Mouse (Mus musculus): ENCODE results near the gene Stx8.
A peak's percentile ranks its signal among the peaks of the same experiment; 100 is the strongest.

Stx8 gene

GRCm38 (mm10) chr11:67965905-67966878 lies at the start of gene Stx8:
Stx8 (plus strand) TSS chr11:67966193.
- DNase-seq: peak; percentile 93

DNA sequence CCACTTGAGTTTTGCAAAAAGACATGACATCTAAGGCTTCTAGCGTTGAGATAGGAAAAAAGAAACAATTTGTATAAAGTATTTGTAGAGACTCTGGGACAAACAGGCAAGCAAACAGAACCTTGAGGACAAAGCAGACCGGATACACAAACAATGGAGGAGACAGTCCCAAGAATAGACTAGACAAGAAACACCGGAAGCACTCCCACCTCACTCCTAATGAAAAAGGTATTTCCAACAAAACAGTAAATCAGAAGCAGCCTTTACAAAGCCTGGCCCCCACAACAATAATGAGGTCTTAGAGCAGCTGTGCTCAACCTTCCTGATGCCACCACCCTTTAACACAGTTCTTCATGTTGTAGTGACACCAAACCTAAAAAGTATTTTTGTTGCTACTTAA lies 48.9 kb upstream of the Stx8 start:
- no peak for DNase-seq

GRCm38 (mm10) chr11:67919593-67919992 lies 46.4 kb upstream of the Stx8 start:
- DNase-seq: no peak

DNA sequence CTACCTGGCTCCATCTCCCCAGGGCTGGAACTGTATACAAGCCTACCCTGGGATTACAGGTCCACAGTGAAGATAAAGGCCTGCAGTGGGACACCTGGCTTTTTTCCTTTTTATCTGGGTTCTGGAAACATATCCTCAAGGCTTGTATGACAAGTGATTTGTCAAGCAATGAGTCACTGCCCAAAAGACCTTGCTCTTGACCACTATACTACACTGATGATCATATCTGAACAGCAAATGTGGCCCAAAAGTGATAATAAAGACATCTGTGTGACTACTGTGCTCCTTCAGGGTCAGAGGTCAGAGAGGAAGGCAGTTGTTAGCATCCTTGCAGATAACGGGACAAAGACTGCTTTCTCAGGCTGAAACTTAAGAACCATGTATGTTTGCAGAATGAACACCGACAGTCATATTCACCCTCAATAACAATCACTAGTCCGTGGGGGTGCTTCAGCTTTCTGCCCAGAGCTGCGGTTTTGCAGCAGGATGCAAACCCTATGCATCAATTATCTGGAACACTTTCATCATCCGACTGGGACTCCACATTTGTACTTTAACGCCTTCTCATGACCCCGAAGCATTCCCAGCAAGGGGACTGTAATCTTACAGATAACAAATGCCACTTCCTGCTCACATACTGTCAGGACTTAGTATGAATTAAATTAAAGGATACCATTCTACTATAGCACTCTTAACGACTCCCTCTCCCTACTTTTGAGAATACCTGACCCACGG lies 45.6 kb upstream of the Stx8 start:
- DNase-seq: no peak

DNA sequence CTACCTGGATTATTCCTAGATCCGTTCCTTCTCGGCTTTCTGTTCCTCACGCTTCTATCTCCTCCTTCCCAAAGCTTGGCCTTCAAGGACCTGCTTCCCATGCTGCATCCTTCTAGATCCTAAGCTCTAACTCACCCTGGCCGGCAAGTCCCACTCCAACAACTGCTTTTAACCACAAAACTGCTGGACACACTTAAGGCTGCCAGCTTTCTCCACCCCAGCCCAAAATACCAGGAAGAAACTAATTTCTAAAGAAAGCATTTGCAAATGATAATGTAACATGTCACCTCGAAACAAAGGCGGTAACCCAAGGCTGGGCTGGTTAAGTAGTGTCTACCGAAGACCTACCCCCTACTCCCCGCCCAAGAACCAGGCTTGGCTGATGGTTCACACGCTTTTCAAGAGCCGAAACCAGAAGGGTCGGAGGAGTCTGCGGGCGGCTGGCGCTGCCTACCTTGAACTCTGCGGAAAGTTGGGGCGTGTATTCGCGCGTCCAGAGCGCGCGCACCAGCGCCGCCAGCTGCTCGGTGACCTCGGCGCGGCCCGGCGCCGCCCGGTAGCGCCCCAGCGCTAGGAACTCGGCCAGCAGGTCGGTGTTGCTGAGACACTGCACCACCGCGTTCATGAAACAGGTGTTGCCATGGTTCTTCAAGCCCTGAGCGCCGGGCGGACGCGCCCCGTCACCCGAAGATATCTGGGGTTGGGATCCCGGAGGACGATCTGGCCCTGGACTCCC lies 44.7 kb upstream of the Stx8 start:
- peak; percentile 23 for DNase-seq

DNA sequence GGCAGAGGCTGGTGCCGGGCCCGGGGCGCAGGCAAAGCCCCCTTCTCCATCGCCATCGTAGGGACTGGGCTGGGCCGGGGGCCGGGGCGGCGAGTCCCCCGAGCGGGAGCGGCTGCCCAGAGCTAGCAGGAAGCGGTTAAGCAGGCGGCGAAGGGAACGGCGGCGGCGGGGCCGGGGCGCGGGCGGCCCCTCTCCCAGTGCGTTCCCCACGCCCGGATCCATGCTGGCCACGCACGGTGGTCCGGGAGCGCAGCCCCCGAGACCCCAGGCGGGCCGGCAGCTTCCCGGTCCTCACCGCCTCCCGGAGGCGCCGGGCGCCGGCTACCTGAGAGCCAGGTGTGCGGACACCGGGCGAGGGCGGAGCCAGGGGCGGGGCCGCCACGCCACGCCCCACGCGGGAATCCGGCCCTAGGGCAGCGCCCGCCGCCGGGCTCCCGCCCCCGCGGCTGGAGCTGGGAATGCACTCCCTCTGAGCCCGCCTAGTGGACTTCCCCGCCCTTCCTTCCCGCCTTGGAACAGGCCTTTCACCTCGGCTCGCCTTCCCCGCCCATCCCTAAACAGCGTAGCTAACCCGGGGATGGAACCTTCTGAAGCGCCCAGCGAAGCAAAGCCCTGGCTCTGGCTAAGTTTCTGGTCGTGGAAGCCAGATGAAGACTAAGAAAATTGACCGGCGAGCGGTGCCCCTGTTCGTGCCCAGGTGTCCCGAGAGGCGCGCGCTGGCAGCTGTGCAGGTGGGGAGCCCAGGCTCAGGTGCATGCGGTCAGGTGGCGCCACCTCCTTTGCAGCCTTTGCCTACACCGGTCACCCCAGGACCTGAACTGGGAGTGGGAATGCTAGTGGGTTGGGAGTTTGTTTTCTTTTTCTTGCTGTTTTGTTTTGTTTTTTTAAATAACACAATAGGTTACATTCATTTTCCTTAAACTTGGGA lies 43.9 kb upstream of the Stx8 start, which contains the start of gene Usp43:
TSS of gene Usp43 (minus strand) at position 327 of the 928 bp plus-strand sequence.
- peak; percentile 8 for DNase-seq

- peak; percentile 43 for DNase-seq
Observed at GRCm38 (mm10) chr11:67922755-67923125, 43.3 kb upstream of the Stx8 start.

DNA sequence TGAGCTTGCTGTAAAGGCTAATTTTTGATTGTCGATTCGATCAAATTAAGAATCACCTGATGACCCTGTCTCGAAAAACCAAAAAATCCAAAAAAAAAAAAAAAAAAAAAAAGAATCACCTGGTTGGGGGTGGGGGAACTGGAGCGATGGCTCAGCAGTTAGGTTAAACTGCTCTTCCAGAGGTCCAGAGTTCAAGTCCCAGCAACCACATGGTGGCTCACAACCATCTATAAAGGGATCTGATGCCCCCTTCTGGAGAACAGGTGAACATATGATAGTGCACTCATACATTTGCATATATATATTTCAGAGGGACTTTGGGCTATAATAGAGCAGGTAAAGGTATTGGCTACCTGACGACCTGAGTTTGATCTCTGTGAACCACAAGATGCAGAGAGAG lies 42.3 kb upstream of the Stx8 start:
- no peak for DNase-seq

DNA sequence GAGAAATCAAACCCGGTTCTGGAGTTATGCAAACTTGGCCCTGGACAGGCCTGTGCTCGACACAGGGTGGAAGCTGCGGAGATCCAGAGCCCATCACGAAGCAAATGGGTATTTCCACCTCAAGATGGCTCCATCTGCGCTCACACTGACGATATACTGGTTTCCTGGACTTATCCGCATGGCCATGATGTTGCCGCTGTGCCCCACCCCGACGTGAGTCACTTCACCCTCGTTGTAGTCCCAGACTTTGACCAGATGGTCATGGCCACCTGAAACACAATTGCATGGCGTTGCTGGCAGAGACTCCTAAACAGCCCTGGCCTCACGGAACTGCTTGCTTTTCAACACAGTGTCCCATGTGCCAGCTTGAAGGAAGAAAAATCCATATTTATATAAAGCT lies 41.0 kb upstream of the Stx8 start:
- peak; percentile 23 for DNase-seq

DNA sequence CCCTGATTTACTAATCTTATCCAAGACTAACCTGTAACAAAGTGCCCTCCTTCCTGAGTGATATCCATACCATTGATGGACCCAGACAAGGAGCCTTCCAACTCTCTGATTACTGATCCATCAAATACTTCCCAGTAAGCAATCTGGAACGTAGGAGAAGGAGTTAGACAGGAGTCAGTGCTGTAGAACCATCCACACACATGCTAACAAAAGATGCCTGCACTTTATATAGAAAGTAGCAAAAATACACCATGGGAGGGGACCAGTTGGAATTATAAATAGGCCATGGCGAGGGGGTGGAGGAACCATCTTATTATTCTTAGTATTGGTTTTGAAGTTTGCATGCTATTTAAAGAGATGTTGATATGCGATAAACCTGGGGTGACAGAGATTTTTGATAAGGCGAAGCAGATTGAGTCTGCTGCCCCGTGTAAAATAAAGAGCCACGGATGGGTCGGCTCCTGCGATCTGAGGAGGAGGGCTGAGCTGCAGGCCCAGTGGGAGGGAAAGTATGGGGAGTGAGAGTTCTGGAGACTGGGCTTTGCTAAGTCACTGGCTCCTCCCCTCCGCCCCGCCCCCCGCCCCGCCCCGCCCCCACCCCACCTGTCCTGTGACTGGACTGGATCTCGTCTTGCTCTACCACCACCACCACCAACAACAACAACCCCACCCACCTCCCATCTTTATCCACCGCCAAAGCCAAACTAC lies 39.5 kb upstream of the Stx8 start:
- DNase-seq: no peak

DNA sequence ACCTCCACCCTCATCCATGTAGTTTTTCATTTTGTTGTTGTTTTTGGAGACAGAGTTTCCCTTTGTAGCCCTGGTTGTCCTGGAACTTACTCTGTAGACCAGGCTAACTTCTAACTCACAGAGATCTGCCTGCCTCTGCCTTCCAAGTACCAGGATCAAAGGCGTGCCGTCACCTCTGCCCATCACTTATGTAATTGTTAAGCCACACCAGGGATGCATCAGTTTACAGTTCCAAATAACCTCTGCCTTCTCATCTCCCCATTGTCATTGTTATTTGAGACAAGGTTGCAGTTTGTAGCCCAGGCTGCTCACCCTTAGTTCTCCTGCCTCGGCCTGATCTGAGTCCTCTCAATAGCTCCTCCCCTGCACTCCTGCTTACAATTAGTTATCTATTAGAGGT lies 33.8 kb upstream of the Stx8 start:
- DNase-seq: no peak

GRCm38 (mm10) chr11:67948229-67948628 lies 17.8 kb upstream of the Stx8 start:
- DNase-seq: no peak

DNA sequence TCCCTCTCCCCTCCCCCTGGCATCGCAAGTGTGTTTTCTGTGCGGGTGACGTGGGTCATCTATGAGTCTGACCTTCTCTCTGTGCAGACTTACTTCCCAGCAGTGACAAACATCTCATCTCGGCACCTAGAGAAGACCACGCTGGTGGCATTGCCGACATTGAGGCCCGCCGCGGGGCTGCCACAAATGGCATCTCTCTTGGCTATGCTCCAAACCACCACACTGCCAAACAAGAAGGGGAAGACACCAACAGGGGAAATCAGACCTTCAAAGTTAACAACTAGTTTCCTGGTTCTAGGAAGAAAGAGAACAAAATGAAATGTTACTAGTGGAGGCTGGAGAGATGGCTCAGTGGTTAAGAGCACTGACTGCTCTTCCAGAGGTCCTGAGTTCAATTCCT lies 16.5 kb upstream of the Stx8 start:
- no peak for DNase-seq

DNA sequence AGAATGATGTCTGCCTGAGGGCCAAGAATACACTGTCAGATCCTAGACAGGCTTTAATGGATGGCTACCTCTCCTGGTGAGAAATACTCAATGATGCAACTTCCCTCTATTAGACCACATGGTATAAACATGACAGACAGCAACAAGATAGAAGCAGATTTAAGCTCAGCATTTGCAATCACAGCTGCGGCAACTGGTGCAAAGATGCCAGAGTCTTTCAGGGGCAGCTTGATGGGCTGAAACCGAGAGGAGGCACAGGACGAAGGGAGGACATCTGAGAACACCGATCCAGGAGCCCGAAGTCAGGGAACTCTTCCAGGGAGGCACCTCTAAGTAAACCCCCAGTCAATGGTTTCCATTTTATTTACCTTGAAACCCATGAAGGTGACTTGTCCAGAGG lies 12.4 kb upstream of the Stx8 start:
- DNase-seq: no peak

GRCm38 (mm10) chr11:67954413-67954812 lies 11.6 kb upstream of the Stx8 start:
- DNase-seq: no peak

DNA sequence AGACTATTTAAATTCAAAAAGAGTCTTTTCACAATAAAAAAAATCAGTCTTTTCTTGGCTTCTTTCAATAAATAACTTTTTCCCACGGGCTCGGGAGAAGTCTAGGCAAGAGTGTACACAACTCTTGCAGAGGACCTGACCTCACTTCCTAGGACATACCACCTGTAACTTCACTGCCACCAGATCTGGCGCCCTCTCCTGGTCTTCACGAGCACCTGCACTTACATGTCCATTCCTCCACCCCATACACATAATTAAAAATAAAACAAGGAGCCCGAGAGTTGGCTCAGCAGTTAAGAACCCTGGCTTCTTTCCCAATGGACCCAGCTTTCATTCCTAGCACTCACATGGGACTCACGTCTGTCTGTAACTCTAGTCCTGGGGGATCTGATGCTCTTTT lies 1.9 kb upstream of the Stx8 start:
- no peak for DNase-seq

DNA sequence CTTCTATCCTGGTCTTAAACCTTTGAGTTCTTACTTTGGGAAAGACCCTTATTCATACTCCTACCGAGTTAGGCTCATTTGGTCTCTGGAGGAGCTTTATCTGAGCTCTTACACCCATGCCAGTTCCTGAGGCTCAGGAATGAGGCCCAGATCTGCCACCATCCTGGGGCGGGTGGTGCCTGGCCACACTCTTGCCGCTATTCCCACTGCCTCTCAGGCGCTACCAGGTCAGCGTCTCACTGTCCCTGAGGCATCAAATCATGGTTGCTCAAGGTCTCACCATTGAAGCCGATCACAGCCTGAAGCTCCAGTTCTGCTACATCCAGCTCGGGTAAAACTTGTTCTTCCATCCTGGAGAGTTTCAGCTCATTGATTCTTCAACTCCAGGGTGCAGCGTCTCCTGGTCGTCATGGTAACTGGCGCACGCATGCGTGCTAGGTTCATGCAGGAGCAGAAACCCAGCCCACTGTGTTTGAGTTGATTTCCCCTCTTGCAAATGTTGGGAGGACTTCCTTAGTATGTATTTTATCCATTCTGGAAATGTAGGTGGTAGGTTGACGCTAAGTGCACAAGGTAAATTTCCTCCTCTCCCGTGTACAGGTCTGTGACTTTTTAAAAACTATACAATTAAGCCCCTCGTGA lies 630 bp upstream of the Stx8 start, which contains the start of gene Cfap52:
TSS of gene Cfap52 (minus strand) at position 410 of the 642 bp plus-strand sequence.
- peak; percentile 90 for DNase-seq

DNA sequence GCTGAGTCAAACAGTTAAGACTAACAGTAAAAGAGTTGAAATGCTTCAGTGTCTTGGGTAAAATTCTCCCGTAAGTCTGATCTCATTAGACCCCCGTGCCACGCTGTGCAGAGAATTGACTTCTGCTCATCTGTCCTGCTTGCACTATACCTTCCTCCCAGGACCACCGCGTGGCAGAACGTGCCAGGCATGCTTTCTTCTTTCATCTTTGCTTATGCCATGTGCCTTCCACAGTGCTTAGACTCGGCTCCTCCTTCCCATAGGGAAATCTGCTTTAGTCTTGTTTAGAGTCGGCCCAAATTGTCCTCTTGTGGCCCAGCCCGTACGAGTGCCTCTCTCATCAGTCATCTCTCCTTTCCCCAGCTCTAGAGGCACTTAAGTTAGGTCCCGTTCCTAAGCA lies 1.8 kb downstream of the Stx8 start:
- no peak for DNase-seq

DNA sequence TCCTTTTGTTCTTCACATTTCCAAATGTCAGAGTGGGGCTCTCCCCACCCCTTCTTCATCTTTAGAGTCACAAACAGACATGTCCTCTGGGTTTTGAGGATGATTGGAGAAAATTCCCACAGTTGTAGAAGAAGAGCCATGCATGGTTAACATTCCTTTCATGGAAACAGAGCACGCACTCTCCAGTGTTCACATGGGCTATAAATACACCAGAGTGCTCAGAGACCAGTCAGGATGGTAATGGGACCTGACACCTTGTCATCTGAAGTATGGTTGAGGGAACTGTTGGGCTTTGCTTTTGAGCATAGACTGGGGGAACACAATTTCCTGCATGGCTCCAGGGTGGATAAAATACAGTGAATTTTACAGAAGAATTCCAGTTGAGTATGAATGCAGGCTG lies 6.6 kb downstream of the Stx8 start:
- DNase-seq: no peak

DNA sequence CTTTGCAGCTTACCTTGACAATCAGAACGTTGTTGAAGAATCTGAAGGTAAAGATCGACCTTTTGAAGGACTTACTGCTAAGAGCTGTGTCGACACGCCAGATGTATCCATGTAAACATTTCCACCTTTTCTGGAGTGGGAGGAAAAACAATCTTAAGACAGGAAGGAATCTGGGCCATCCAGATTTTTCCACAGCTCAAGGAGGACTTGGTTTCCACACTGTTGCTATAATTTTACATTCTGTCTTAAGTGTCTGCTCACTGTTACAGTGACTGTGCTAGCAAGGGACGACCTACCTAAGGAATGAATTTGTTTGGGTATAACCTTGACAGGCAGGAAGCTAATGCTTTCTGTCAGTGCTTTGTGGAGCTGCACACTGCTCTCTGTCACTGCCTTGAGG lies 7.2 kb downstream of the Stx8 start:
- DNase-seq: no peak

GRCm38 (mm10) chr11:67975252-67975651 lies 9.3 kb downstream of the Stx8 start:
- DNase-seq: no peak
